Mouse (Mus musculus): ENCODE measurements around the gene Mat2a.

DNA sequence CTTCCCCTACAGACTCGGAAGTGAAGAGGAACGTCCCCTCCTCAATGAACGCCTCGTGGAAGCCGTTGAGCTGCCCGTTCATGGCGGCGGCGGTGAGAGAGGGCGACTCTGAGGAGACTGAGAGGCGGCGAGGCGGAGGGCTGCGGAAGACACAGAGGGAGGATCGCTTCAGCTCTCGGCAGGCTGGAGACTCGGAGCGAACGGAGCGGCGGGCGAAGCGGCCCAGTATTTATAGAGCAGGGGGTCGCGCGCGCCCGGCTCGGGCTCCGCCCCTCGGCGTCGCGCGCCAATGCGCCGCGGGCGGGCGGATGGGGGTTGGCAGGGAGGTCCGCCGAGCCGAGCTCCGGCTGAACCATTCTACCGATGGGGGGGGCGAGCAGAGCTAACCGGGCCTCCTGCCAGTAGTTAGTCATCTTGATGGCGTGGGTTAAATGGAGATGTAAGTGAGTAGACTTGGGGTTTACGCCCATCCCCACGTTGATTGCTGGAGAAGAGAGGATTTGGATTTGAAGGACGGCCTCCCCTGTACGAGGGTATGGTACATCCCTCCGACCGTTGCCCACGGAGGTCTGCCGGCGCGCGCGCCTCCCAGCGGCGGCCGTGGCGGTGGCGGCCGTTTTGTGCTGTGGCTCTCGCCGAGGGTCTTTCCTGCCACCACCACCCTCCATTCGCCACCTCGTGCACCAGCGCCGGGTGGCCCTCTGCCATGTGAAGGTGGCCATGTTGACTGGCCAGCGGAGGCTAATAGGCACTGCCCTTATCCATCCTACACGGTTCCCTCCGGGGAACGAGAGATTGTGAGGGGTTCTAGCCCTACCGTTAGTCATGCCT, at the start of gene Mat2a:
- TF ChIP-seq HCFC1 (IDR thresholded peaks at IDR 0.05; ENCODE audit: borderline replicate concordance, insufficient read depth, low read length) (no peak), CHD2 (IDR thresholded peaks at IDR 0.05; ENCODE audit: low read depth, low read length) (no peak)
